Mouse (Mus musculus): ENCODE measurements around the gene Mettl3.
"Not testable (repeated sequence)": the region's sequence is repeated elsewhere in the genome, so short reads cannot be mapped to it uniquely, and the experiment has no call there.

The Mettl3 gene

DNA sequence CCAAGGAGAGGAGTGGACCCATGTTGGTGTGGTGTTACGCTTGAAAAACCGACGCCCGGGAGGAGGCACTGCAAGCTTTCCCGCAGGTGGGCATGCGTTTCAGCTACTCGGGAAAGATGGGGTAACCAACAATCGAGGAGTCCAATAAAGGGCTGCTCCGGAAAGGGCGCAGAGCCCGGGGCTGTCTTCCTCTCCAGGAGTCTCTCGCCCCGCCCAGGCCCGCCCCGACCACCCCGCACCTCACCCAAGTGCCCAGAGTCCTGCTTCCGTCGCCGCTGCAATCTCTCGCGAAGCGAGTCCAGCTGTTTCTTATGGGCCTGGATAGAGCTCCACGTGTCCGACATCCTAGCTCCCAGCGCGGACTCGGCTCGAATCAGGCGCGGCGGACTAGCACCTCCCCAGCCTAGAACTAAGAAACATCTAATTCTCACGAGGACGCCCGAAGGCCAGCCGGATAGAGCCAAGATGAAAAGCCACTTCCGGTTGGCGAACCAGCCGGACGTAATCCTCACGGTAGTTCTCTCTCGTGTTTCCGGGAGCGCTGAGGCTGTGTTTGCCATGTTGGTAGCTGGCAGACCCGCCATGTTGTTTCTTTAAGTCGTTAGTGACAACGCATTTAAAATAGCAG is at the start of gene Mettl3:
TSS of gene Mettl3 (minus strand) at position 485 of the 628 bp plus-strand sequence.
- peak; percentile 90 for DNase-seq (ENCODE audit: inconsistent ontology term)

DNA sequence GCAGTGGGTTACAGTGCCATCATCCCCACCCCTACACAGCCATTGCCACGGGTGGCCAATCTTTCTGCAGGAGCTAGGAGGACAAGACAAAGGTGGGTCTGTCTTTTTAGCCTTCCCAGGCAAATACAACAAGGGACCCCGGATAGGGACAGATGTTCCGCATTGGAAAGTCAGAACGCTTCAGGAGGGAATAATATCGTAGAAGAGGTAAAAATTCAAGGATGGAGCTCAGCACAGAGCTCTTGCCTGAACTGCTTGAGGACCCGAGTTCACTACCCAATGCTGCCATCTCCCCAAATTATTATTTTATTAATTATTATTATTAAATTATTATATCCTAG is 34.6 kb upstream of the Mettl3 start:
- DNase-seq (ENCODE audit: inconsistent ontology term) = no peak

DNA sequence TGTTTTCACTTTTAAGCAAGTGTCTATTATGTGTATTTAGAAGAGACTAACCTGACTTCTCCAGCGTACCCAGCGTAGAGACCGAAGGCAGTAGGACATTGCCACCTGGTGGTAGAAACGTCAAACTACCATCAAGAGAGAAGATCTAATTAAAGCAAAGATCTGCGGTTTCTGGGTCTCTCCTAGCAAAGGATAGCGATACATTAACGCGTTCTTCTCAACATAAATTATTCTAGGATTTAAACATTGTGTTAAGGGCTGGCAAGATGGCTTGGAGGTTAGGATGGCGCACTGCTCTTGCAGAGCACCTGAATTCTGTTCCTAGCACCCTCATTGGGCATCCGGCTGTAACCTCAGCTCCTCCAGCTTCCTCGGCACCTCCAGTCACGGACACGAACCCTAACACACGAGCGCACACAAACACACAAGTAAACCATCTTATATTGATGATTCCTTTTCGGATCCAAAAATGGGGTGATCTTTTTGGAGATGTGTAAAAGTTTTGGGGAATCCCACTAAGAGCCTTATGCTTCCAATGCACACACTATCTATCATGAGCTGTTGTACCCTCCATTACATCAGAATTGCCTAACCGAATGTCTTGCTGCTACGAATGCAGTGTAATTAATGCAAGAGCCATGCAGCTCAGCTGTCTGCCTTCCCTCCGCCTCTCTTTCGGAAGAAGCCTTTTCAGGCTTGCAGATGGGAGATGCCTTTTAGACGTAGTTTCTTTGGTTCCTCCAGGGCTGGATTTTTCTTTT is 34.0 kb upstream of the Mettl3 start:
- peak; percentile 56 for DNase-seq (ENCODE audit: inconsistent ontology term)

DNA sequence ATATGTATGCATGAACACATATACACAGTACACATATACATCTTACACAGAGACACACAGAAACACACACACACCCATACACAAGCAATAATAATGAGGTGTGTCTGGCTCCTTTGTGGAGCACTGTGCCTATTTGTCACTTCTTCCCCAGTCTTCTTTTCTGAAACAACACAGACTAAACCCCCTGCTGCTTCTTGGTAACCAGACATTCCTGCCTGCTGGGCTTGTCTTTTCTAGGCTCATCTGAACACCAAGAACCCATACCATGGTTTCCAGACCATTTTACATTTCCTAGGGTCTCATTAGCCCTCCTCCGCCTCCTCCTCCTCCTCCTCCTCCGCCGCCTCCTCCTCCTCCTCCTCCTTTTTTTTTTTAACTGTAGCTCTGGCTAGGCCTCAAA is 27.2 kb upstream of the Mettl3 start:
- DNase-seq (ENCODE audit: inconsistent ontology term) = no peak

DNA sequence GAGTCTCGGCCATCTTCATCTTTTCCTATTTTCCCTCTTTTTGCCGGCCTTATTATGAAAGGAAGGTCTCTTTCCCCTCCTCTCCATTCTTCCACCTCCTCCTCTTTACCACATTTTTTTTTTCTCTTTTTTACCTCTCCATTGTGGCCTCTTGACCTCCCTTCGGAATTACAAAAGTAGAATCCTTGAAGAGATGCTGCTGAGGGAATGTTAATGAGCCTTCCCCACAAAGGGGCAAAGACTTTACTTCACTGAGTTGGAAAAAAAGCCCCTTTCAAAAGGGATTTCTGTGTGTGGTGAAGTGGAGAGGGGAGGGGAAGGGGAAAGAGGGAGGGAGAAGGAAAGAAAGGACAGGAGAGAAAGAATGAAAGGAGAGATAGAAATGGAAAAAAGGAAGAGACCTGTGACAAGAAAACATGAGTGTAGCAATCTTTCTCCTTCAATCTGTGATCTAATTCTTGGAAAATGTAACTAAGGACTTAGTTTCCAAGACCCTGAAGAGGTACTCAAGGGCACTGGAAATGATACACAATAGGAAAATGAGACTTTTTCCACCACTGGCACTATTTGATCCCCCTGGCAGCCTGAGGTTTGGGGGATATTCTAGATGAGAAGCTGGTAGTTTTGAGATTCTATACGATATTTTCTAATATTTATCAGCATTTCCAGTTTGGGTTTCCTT is 26.3 kb upstream of the Mettl3 start:
- DNase-seq (ENCODE audit: inconsistent ontology term) = peak; percentile 33

DNA sequence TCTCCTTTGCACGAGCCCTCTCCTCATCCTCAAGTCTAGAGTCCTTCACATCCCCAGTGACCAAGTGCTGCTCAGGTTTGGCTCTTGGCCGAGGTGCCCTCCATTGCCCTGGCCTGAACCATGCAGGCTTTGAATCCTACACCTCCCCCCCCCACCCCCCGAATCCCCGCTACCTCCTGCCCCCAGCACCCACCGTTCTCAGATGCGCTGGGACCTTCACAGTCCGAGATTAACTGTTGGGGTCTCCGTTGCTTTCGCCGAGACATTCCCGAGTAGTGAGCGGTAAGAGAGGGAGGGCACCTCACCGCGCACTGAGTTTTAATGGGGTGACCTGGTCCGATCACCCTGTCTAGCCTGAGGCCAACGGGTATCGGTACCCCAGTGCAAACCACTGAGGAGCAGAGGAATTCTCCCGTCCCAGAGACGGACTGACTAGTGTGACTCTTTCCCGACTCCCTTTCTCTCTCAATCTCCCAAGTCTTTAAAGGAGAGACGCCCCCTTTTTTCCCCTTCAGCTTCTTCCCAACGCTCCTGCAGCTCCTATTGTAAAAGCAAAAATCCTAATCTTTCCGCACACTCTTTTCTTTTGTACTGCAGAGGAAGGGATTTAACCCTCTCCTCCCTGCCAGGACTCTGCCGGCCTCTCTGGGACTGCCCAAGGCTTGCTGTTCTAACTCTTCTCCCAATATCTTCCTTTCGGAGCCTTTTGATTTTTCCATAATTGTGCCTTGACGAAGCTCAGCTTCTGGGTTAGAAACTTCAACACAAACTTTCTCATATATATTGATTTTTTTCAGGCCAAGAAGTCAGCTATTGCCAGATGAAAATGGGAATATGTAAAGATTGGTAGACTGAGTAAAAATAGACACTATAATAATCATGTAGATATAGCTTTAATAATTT is 23.2 kb upstream of the Mettl3 start, which contains the start of gene Sall2:
TSS of gene Sall2 (minus strand) at position 853 of the 903 bp plus-strand sequence.
- DNase-seq (ENCODE audit: inconsistent ontology term) = no peak

DNA sequence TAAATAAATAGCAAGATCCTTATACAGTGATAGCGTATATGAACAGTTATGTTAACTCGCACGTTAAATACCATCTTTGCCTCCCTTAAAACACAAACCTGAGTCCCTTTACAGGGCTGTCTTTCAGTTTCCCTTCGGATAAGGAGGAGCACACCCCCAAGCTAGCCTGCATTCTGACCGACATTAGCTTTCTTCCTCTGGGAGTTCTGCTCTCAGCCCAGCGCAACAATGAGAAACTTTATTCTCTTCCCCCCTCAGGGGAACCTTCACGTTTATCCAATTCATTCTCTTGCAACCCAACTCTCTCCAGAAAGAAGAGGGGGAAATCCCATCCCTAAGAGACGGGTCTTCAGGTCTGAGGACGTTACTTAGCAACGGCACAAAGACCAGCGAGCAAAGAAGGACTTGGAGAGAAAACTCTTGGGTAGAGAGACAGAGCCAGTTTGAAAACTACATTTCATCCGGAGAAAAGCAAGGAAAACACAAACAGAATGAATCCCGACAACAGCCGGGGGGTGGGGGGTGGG is 22.5 kb upstream of the Mettl3 start:
- DNase-seq (ENCODE audit: inconsistent ontology term) = peak; percentile 39

DNA sequence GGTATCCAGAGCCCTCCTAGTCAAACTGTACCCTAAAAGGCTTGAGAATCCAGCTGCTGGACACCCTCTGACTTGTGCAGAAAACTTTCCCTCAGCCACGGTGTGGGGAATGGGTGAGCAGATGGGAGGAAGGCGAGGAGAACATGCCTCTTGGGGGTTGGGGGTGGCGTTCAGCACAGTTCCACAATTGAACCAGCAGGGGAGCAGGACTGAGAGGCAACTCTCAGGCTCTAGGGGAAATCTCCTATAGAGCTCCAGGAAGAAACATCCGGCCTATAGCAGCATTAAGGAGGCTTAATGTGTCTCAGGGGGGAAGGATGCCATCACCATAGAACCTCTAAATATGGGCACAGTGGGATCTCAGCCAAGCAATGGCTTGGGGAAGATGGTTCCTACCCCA is 21.0 kb upstream of the Mettl3 start:
- DNase-seq (ENCODE audit: inconsistent ontology term) = no peak

DNA sequence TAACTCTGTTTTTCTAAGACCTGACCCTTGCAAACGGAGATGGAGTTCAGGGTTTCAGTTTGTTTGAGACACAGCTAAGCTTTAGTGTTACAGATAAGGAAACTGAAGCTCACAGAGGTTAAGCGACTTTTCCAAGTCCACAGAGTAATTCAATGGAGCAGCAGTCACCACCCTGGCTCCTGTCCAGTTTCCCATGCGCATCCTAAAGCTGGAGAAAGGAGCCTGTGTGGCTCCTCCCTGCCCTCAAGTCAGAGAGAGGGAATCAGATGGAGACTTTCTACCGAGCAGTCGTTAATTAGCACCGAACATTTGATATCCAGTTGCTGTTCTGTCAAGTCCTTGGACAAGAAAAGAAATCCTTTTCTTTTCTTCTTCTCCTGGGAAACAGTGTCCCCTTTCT is 14.4 kb upstream of the Mettl3 start:
- no peak for DNase-seq (ENCODE audit: inconsistent ontology term)

DNA sequence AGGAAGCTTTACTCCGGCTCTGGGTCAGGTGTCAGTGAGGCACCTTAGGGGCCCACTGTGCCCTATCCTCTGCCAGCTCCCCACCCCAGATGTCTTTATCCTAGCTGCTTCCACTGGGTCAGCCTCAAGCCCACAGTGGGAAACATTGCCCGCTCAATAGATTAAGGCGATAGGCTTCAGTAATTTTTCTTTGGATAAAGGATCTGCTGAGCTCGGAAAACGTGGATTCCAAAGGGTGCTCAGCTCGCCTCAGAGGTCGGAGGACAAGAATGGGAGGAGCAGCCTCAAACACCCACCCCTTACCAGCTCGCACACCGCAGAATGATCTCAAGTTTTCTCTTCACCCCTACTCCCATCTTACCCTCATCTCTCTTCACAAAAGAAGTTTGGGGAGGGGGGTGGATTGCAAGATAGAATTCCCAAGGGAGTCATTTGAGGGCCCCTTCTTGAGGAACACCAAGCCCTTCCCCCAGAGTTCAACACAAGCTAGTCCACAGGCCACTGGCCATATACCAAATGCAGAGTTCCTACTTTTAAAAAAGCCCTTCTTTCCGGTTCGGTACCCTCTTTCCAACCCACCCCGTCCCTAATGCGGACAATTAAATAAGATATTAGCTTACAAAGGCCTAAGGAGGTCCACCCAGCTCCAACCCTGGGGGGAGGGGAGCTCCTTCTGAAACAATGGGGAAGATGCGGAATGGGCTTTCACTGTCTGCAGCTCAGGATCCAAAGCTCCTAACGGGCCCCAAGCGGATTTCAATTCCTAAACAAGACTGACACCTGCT is 11.7 kb upstream of the Mettl3 start:
- peak; percentile 58 for DNase-seq (ENCODE audit: inconsistent ontology term)

DNA sequence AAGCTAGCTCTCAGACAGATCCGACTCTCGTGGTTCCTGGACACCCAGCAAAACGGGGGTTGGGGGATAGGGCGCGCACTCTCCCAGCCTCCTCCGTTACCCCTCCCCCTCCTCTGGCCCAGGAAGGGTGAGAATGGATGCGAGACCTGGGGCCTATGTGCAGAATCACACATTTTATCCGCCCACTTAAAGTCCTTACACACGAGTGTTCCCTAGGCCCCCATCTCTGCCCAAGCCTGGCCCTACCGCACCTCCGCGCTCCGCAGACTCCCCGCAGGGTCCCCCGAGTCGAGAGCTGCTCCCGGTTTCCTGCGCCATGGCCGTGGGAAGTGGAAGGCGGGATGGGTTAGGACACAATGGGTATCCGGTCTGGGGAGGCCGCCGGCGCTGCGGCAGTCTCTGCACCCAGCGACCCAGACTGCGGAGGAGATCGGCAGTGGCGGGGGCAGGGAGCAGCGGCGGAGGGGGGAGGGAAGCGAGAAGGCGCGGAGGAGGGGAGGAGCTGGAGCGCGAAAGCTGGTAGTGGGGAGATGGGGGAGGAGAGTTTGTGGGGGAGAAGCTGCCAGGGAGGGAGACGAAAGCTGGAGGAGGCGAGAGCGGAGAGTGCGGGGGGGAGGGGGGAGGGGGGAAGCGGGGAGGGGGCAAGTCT is 11.0 kb upstream of the Mettl3 start:
- peak; percentile 77 for DNase-seq (ENCODE audit: inconsistent ontology term)

DNA sequence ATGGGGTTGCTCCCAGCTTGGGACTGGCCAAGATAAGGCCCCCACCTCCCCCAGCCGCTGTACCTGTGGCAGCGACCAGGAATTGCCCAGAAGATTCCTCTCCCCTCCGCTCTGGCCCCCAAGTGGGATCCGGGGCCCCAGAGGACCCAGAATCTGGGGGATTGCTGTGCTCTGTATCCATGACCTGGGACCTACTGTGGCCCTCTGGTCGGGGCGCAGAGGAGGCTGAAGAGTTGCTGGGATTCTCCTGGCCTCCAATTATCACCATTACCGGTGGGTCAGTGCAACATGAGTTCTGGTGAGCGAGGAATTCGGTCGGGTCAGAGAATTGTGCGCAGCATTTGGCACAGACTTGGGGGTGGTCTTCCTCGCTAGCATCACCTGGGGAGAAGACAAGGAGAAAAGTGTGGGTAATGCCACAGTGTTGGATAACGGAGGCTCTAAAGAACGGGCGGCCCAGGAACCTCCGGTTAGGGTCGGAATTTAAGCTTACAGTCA is 10.4 kb upstream of the Mettl3 start:
- DNase-seq (ENCODE audit: inconsistent ontology term) = no peak

DNA sequence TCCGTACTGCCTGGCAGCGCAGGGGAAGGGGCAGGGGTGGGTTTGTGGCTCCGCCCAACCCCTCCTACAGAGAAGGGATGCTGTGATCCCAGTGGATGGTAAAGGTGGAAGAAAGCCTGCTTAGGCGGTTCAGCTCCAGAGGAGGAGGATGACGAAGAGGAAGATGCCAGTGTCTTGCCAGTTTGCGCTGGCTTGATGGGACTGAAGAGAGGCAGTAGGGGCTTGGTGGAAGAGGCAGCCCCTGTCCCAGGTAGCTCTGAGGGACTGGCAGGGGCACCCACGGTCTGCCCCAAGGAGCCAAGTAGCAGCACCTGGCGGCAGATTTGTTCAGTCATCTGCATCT is 9.9 kb upstream of the Mettl3 start:
- no peak for DNase-seq (ENCODE audit: inconsistent ontology term)

DNA sequence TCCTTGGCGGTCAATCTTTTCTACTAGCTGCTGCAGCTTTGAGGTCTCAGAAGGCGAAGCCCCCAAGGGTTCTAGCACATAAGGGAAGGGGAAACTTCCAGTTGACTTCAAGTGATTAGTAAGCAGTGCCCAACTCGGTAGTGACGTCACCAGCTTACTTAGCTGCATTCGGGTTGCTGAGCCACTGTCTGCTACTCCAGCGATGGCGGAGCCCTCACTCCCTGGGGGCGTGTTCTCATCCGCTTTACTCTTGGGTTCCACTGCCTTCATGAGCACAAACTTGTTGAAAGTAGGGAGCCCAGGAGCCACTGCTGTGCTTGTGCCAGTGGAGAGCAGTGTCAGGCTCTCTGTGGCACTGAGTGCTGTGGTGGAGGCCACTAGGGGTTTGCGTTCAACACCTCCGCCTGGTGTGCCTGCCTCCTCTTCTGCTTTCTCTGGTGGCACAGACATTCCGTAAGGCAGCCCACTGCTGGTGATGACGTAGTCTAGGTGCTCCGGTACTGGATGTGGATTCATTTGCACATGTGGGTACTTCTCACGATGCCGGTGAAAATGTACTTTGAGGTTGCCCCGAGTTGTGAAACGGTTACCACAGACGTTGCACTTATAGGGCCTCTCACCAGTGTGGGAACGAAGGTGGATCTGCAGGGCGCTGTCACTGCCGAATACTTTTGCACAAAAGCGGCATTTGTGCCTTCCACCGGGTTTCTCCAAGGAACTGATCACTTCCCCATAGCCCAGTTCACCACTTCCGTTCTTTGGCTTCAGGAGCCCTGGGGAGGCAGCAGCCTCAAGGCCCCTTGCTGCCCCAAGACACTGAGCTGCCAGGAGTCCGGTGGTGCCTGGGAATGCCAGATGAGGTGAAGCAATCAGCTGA is 9.2 kb upstream of the Mettl3 start:
- no peak for DNase-seq (ENCODE audit: inconsistent ontology term)

DNA sequence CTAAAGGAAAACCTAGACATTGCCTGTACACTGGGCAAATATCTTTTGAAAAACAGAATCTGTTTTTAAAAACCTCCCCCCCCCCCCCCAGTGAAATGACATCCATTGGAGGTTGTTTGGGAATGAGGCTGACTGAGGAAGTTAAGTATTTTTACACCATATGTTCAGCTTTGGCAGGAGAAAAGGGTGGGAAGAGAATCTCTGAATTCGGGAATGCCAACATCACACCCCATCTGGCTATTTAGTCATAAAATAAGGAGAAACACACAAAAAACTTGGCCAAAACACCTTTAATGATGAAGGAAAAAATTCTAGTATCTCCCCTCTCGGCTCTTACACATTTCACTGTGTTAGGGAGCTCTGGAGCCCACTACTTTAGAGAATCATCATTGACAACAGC is 6.0 kb upstream of the Mettl3 start:
- DNase-seq (ENCODE audit: inconsistent ontology term) = no peak

DNA sequence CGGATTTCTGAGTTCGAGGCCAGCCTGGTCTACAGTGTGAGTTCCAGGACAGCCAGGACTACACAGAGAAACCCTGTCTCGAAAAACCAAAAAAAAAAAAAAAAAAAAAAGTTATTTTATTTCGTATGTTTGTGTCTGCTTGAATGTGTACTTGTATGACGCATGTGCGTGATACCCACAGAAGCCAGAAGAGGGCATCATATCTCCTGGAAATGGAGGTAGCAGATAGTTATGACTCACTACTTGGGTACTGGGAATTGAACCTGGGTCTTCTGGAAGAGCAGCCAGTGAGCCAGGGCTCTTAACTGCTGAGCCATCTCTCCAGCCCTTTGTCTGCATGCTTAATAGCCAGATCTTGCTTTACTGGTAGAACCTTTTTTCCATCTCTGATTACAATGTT is 5.4 kb upstream of the Mettl3 start:
- DNase-seq (ENCODE audit: inconsistent ontology term) = not testable (repeated sequence)

DNA sequence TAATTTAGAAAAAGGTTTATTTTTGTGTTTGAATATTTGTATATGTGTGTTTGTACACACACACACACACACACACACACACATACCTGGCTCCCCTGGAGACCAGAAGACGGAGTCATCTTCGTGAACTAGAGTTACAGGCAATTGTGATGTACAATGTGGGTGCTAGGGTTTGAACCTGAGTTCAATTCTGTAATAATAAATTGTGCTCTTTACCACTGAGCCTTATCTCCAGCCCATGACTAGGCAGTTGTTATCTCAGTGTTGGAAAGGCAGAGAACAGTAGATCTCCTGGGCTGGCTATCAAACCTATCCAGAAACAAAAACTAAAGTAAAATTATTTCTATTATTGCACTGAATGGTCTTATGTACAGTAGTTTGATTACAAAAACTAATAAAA is 1.2 kb upstream of the Mettl3 start:
- DNase-seq (ENCODE audit: inconsistent ontology term) = no peak

DNA sequence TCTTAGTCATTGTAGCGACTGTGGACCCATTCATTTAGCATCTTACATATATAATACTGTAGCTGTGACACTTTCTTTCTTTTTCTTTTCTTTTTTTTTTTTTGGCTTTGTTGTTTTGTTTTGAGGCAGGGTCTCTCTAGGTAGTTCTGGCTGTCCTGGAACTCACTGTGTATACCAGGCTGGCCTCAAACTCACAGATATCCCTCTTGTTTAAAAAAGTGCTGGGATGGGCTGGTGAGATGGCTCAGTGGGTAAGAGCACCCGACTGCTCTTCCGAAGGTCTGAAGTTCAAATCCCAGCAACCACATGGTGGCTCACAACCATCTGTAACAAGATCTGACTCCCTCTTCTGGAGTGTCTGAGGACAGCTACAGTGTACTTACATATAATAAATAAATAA is 1.4 kb downstream of the Mettl3 start:
- not testable (repeated sequence) for DNase-seq (ENCODE audit: inconsistent ontology term)

DNA sequence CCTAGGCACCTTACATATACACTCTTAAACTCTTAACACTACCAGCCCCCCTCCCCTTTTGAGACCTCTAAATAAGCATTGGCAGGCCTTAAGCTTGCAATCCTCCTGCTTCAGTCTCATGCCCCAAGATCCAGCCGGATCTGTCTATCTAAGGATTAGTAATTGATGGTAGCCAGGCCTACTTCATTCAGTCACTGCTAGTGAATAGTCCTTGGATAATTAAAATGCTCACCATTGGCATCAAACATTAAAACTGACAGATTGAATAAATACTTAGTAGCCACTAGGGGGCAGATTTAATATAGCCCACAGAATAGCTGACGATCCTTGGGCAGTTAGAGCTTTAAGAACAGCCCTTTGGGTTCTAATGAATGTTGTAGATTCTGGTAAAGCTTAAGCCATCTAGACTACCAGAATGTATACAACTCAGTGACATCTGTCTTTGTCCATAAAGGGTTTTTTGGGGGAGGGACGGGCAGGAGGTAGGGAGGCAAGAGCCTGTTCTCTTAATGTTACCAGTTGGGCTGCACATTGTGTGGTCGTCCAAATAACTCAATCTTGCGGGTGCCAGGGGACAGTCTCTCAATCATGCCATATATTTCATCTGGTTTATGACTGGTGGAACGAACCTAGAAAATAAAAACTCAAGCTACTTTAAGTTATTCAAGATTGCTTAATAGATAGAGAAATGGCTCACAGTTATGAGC is 9.2 kb downstream of the Mettl3 start:
- peak; percentile 27 for DNase-seq (ENCODE audit: inconsistent ontology term)
